Mouse (Mus musculus): ENCODE data around the gene Abcf1. TPM values are rescaled to one million over a fixed set of nuclear protein-coding genes. Genes with fewer than 3 reads are reported as not detected.

The Abcf1 gene
- polyA plus RNA-seq, 1 experiment from 2014 or later, result 117 TPM

DNA sequence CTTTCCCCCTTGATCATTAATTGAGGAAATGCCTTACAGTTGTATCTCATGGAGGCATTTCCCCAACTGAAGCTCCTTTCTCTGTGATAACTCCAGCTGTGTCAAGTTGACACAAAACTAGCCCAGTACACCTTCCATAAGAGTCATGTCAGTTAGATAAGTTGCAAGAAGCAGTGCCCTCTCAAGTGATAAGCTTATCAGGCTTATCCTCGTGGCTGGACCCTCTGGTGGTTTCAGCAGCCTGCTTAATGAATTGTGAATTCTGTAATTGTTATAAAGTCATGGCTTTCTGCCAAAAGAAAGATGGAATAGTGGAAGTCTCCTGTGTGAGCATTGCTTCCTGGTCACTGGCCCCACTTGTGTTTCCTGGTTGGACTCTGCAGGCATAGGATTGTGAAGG lies 42.1 kb downstream of the Abcf1 start:
- Histone ChIP-seq H3K36me3 (replicated peaks) (peaks cover 83% of the 10 kb centered on the region), H3K4me3 (replicated peaks) (no peak overlapping the region), H3K4me1 (no peaks in the 10 kb centered on the region), H3K9me3 (no peaks in the 10 kb centered on the region), H3K27me3 (no peaks in the 10 kb centered on the region), H3K9ac (no peak overlapping the region), H3K27ac (no peak overlapping the region), H3K4me2 (no peak overlapping the region)
- WGBS, result 89% methylated on average over 1 of the region's 1 CpGs
- ATAC-seq (ENCODE audit: low FRiP score), result no peak

DNA sequence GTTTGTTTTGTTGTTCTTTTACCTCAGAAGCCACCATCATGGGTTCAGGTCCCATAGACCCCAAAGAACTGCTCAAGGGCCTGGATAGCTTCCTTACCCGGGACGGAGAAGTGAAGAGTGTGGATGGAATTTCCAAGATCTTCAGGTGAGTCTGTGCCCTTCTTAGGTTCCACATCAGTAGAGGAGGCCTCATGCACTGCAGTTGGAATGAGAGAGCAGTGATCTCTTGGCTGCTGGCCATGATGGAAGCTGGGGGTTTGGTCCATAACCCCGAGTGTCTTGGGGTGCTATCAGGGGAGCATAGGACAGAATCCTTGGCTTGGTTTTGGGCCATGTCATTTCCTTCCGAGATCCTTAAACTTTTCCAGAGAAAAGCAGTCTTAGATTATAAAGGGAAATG lies 46.3 kb downstream of the Abcf1 start:
- Histone ChIP-seq H3K4me1 (peaks cover 30% of the 10 kb centered on the region), H3K27me3 (no peaks in the 10 kb centered on the region), H3K27ac (no peak overlapping the region), H3K4me3 (replicated peaks) (no peak overlapping the region), H3K9ac (no peak overlapping the region), H3K4me2 (no peak overlapping the region), H3K36me3 (replicated peaks) (peaks cover 57% of the 10 kb centered on the region), H3K9me3 (no peaks in the 10 kb centered on the region)
- WGBS, result 98% methylated on average over 4 of the region's 4 CpGs
- ATAC-seq (ENCODE audit: low FRiP score), result no peak

DNA sequence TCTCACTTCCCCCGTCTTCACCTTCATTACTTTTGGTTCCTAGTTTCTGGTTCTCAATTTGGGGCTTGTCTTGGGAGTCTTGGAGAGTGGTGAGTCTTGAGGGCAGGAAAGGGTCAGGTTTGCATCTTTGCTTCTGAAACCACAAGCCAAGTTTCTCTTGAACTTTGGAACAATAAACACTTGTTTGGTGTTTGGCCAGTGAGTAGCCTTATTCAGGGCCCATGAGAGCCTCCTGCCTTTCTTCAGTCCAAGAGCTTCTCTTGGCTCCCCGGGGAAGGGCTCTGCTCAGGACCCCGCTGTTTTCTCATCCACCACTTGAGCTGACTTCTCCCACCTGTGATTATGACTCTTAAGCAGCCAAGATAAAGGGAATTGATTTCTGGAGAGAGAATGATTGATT lies 47.0 kb downstream of the Abcf1 start:
- Histone ChIP-seq H3K9me3 (no peaks in the 10 kb centered on the region), H3K27ac (no peak overlapping the region), H3K27me3 (no peaks in the 10 kb centered on the region), H3K4me2 (no peak overlapping the region), H3K4me1 (peaks cover 30% of the 10 kb centered on the region), H3K9ac (no peak overlapping the region), H3K36me3 (replicated peaks) (peaks cover 50% of the 10 kb centered on the region), H3K4me3 (replicated peaks) (no peak overlapping the region)
- 84% methylated on average over 3 of the region's 3 CpGs for WGBS
- ATAC-seq (ENCODE audit: low FRiP score), result no peak

DNA sequence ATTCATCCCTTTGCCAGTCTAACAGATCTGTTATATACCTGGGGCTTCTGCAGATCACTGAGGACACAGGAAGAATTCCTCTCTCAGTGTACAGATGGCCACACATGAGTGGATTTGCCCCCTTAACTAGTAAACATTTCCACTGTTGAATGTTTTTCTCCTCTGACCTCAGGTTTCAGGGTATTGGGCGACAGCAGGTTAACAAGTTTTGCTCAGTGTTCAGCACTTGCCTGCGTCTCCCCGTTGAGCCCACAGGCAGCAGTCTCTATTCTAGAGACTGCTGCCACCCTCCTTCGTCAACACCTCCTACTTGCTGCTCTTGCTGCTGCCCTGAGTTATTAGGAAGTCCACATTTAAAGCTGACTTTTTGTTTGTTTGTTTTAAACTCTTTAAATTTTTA lies 47.9 kb downstream of the Abcf1 start:
- no peak for ATAC-seq (ENCODE audit: low FRiP score)
- H3K9ac ChIP-seq, result no peak overlapping the region
- H3K4me1 ChIP-seq, result peaks cover 30% of the 10 kb centered on the region
- no peaks in the 10 kb centered on the region for H3K27me3 ChIP-seq
- peaks cover 43% of the 10 kb centered on the region for H3K36me3 ChIP-seq (replicated peaks)
- no peak overlapping the region for H3K4me2 ChIP-seq
- no peaks in the 10 kb centered on the region for H3K9me3 ChIP-seq
- H3K27ac ChIP-seq, result 0 out of 2 replicates have a peak overlapping the region, but pooled peaks have one; percentile 42
- H3K4me3 ChIP-seq (replicated peaks), result no peak overlapping the region
- WGBS, result 85% methylated on average over 4 of the region's 4 CpGs

DNA sequence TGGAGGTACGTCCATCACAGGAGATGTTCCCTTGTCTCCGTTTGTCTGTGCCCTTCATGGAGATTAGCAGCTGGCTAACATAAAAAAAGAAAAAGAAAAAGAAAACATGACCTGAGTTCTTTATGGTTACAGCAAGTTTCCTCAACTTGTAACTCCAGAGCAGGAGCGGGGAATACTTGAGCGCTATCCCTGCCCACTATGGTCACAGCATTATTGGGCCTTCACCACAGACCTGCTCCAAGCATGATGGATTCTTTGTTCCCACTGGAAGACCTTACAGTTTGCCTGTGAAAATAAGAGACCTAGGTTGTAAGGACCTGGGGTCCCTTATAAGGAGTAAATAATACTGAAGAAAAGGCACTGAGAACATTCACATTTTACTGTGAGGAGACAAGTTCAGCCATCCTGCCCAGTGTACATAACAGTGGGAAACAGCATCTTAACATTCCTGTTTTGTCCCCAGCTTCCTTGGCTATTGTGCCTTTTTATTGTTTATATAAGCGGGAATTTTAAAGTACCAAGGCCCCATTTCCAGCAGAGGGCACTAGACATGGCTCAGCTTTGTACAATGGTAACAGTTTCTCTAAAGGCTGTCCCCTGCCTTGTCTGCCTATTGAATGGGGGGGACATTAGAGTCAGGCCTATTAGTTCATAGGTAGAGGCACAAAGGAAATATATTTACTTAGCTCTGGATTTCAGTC lies 48.5 kb downstream of the Abcf1 start:
- H3K9ac ChIP-seq, result no peak overlapping the region
- peaks cover 36% of the 10 kb centered on the region for H3K36me3 ChIP-seq (replicated peaks)
- peak overlapping the region; percentile 99 for H3K27ac ChIP-seq
- peaks cover 30% of the 10 kb centered on the region for H3K4me1 ChIP-seq
- H3K4me3 ChIP-seq (replicated peaks), result no peak overlapping the region
- H3K27me3 ChIP-seq, result no peaks in the 10 kb centered on the region
- H3K9me3 ChIP-seq, result no peaks in the 10 kb centered on the region
- peak overlapping the region; percentile 72 for H3K4me2 ChIP-seq
- WGBS, result 75% methylated on average over 5 of the region's 5 CpGs
- no peak for ATAC-seq (ENCODE audit: low FRiP score)

DNA sequence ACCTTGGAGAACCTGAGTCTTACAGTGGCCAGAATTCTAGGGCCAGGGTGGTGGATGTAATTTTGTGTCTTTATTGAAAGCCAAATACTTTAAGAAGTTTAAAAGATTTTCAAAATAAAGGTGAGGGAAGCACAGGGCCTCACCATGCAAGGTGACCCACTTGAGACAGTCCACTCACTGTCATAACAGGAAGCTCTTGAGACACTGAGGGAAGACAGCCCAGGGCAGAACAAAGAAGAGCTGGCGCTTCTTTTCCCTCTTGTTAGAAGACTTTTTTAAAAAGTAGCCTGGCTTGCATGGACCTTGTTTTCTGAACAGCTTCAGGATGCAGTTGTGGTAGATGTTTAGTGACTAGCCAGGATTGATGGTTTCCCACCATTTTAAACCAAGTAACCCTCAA lies 49.2 kb downstream of the Abcf1 start:
- H3K4me3 ChIP-seq (replicated peaks), result peak overlapping the region; percentile 68

DNA sequence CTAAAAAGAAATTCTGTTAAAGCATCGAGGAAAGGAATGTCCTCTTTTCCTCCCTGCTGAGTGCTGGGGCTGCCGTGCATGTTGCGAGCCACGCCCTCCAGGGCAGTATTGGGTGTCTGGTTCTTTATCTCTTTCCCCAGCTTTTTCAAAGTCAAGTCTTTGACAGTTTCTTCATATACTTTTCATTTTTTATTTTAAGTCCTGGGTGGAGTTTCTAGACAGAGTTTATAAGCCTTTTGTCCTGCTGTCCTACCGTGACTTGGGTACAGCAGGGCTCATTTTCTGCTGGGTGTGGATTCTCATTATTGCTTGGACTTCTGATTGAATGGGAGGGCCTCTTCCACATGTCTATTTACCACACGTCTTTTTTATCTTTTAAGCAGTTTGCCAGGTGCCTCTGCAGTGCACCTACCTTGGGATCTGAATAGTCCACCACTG lies 49.7 kb downstream of the Abcf1 start:
- peaks cover 26% of the 10 kb centered on the region for H3K36me3 ChIP-seq (replicated peaks)
- WGBS, result 53% methylated on average over 6 of the region's 6 CpGs

More for the DNA sequence above, 49.2 kb downstream of the Abcf1 start:
- no peak for ATAC-seq (ENCODE audit: low FRiP score)
- H3K36me3 ChIP-seq (replicated peaks), result peaks cover 31% of the 10 kb centered on the region
- H3K4me2 ChIP-seq, result peak overlapping the region; percentile 72
- H3K4me1 ChIP-seq, result peaks cover 34% of the 10 kb centered on the region
- H3K27me3 ChIP-seq, result no peaks in the 10 kb centered on the region
- peak overlapping the region; percentile 99 for H3K27ac ChIP-seq
- no peaks in the 10 kb centered on the region for H3K9me3 ChIP-seq
- peak overlapping the region; percentile 98; the same call in 1 of the 2 replicates for H3K9ac ChIP-seq
- WGBS, result 85% methylated on average over 1 of the region's 1 CpGs

DNA sequence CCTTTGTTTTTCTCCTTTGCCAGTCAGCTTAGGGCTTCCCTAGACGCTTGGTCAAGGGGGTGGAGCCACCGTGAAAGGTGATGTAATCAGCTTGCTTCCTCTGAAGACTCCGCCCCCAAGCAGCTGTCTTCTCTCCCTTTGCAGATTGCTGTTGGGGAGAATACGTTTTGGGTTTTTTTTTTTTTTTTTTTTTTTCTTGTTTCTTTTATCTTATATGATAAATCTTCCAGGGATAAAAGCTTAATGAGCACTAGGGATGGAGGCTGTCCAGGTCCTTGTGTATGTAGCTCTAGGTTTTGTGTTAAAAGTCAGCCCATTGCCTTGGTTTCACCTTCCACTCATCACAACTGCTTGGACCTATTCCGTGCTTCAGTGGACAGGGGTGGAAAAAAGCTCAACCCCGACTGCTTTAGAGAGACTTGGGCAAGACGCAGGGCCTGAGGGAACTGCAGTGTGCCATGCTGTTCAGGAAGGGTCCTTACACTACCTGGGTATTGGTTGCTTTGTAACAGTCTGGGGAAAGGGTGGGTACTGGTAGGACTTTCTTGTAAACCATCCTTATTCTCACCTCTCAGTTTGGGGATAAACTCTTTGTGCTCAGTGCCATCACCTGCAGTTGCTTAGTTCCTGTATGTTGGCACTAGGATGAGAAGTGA lies 50.4 kb downstream of the Abcf1 start:
- peak; percentile 60 for ATAC-seq (ENCODE audit: low FRiP score)
- peaks cover 36% of the 10 kb centered on the region for H3K4me1 ChIP-seq
- peak overlapping the region; percentile 72 for H3K4me2 ChIP-seq
- H3K27me3 ChIP-seq, result no peaks in the 10 kb centered on the region
- 14% methylated on average over 7 of the region's 7 CpGs for WGBS
- H3K36me3 ChIP-seq (replicated peaks), result peaks cover 22% of the 10 kb centered on the region
- peak overlapping the region; percentile 99 for H3K27ac ChIP-seq
- H3K9me3 ChIP-seq, result no peaks in the 10 kb centered on the region
- peak overlapping the region; percentile 68 for H3K4me3 ChIP-seq (replicated peaks)
- peak overlapping the region; percentile 98 for H3K9ac ChIP-seq

More for the DNA sequence above, 49.7 kb downstream of the Abcf1 start:
- peak overlapping the region; percentile 98 for H3K9ac ChIP-seq
- H3K27ac ChIP-seq, result peak overlapping the region; percentile 99
- peak overlapping the region; percentile 72 for H3K4me2 ChIP-seq
- H3K9me3 ChIP-seq, result no peaks in the 10 kb centered on the region
- H3K4me3 ChIP-seq (replicated peaks), result peak overlapping the region; percentile 68
- no peaks in the 10 kb centered on the region for H3K27me3 ChIP-seq
- peaks cover 36% of the 10 kb centered on the region for H3K4me1 ChIP-seq
- ATAC-seq (ENCODE audit: low FRiP score), result no peak

DNA sequence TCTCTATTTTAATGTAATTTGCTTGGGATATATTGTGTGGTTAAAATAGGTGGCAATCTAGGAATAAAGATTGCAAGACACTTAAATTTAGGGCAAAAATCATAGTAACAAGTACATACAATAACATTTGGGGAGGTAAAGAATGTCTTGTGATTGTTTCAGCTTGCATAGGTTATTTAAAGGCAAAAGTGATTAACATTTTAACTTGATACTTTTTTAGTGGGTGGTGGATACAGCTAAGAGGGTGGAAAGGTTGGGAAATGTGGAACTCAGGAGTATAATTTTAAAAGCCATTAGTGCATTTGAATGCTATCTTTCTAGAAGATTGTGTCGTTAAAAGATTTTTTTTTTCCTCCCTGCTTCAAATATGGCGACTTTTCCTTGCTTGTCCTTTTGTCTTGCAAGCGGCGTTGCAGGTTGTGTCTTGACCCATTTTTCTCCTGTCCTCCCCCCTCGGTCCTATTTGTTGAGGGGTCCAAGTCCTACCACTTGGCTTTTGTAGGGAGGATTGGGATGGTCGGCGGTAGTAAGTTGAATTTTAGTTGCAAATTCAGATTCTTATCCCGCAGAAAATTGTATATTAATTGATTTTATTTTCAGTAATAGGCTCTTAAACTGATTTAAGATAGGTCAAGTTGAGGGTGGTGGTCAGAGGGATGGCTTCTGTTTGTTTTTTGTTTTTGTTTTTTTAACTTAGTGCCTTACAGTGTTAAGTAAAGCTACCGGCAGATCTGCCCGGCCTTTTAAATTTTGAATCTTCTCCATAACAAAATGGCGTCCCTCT lies 51.1 kb downstream of the Abcf1 start:
- peak overlapping the region; percentile 99 for H3K27ac ChIP-seq
- ATAC-seq (ENCODE audit: low FRiP score), result no peak
- peak overlapping the region; percentile 72 for H3K4me2 ChIP-seq
- peak overlapping the region; percentile 98 for H3K9ac ChIP-seq
- H3K4me1 ChIP-seq, result peaks cover 36% of the 10 kb centered on the region
- no peaks in the 10 kb centered on the region for H3K9me3 ChIP-seq
- WGBS, result 0% methylated on average over 11 of the region's 11 CpGs
- peak overlapping the region; percentile 68 for H3K4me3 ChIP-seq (replicated peaks)
- H3K27me3 ChIP-seq, result no peaks in the 10 kb centered on the region
- H3K36me3 ChIP-seq (replicated peaks), result peaks cover 17% of the 10 kb centered on the region

DNA sequence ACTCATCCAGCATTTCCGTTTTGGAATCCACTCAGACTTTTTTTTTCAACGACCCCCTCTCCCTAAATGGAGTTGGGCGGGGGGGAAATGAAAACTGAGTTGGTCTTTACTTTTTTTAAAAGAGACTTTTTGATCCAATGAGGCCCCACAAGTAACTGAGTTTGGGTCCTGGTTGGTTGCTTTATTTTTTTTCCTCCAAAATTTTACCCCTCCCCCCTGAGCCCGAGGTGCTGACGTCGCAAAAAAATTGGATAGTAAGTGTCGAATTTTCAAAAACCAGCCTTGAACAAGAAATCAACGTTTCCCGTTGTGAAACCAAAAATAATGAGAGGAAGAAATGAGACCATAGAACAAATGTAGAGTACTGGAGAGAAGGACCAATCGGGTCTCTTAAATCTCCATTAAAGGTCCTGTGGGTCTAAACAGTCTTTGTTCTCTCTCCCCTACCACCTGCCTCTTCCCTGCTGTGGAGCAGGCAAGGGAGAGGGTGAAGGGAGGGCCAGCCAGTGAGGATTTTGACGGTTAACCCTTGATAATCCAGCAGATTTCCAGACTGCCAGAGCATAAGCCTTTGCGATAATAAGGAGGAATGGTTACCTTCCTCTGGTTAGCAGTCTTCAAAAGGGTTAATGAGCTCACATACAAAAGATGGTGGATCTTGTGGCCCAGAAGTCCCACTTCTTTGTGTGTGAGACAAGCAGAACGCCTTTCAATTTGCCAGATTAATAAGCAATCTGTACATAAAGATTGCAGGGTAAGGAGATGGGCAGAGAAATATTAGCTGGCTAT lies 51.9 kb downstream of the Abcf1 start:
- no peak for ATAC-seq (ENCODE audit: low FRiP score)
- WGBS, result 0% methylated on average over 13 of the region's 13 CpGs
- peak overlapping the region; percentile 72 for H3K4me2 ChIP-seq
- H3K4me1 ChIP-seq, result peaks cover 36% of the 10 kb centered on the region
- H3K9ac ChIP-seq, result peak overlapping the region; percentile 98
- H3K27me3 ChIP-seq, result no peaks in the 10 kb centered on the region
- no peaks in the 10 kb centered on the region for H3K9me3 ChIP-seq
- H3K36me3 ChIP-seq (replicated peaks), result peaks cover 21% of the 10 kb centered on the region
- peak overlapping the region; percentile 68 for H3K4me3 ChIP-seq (replicated peaks)
- H3K27ac ChIP-seq, result peak overlapping the region; percentile 99

DNA sequence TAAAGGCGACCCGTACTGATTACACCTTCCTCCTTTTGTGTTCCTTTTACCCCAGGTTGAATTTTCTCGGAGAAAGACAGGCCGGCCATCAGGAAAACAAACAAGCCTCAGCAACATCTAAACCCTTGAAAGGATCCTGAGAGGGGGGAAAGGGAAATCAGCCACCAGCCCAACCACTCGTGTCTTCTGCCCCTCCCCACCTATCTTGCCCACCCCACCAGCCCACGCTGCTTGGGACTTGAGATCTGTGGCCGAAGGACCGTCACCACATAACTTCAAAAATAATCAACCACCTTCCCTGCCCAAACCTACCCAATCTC lies 52.5 kb downstream of the Abcf1 start:
- Histone ChIP-seq H3K4me2 (peak overlapping the region; percentile 72), H3K4me1 (peaks cover 33% of the 10 kb centered on the region), H3K9ac (peak overlapping the region; percentile 98), H3K27ac (peak overlapping the region; percentile 99), H3K27me3 (no peaks in the 10 kb centered on the region), H3K36me3 (replicated peaks) (peaks cover 26% of the 10 kb centered on the region), H3K4me3 (replicated peaks) (peak overlapping the region; percentile 68), H3K9me3 (no peaks in the 10 kb centered on the region)
- under 1% methylated on average over 8 of the region's 8 CpGs for WGBS
- ATAC-seq (ENCODE audit: low FRiP score), result no peak

All from forebrain, embryonic 12.5 days (tissue).